Mouse (Mus musculus): Measurements from ENCODE around the gene Olfr424. TPM values are rescaled to one million over a fixed set of nuclear protein-coding genes. Genes with fewer than 3 reads are reported as not detected.

Gene Olfr424
- polyA plus RNA-seq (2012; rRNA removed; ENCODE audit: low replicate concordance), result not detected in 2 replicates

DNA sequence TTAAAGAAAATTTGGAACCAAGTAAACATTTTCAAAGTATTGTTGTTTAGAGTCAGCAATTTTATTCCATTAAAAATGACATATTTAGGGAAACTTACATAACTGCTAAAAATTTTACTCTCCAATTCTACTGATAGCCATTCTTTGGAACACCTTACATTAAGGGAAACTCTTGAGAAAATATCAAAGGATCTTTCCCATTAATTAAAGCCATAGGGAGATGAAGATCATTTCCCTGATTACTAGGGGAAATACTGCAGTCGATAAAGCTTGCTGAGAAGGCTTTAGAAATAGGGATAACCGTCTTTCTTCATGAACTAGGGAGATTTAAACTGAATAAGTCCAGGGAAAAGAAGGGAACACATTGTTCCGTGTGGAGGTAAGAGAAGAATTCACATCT lies at the start of gene Olfr424:
Olfr424 (plus strand) TSS at position 301 of the 400 bp plus-strand sequence.

GRCm38 (mm10) chr1:174084031-174084430 lies 47.3 kb upstream of the Olfr424 start, which contains the start of gene Olfr429:
Gene Olfr429 (plus strand): TSS chr1:174084331.

GRCm38 (mm10) chr1:174096591-174096990 lies 34.7 kb upstream of the Olfr424 start, which contains the start of gene Olfr427:
Gene Olfr427 (plus strand): TSS chr1:174096891.

DNA sequence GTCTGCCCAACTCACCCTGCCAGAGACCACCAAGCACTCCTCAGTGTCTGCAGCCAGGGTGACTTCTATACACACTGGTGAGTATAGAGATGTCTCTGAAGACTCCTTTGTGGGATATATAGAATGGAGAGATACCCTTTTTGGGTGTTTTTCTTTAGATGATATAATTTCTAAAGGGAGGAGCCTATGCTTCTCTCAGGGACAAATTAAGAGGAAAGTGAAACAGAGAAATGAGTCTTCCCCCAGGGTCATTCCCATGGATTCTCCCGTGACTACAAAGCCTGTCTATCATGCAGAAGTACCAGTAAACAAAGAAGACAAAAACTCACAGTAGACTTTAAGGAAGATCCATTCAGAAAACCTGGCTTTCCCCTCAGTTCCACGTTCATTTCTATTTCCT lies 10.3 kb upstream of the Olfr424 start, which contains the start of gene Olfr231:
Olfr231 (minus strand) TSS at position 101 of the 400 bp plus-strand sequence.

GRCm38 (mm10) chr1:174155333-174155732 lies 24.0 kb downstream of the Olfr424 start, which contains the start of gene Olfr420:
Gene Olfr420 (plus strand): TSS chr1:174155633.

GRCm38 (mm10) chr1:174172605-174173004 lies 41.3 kb downstream of the Olfr424 start, which contains the start of gene Spta1:
Gene Spta1 (plus strand): TSS chr1:174172776.

Other genes starting within 250 kb of the Olfr424 start
- 2.0 and 4.2 TPM in 2 replicates for gene Ifi211, start 218.5 kb upstream of the Olfr424 start, polyA plus RNA-seq (2012; rRNA removed; ENCODE audit: low replicate concordance)
- 8.0 and 19.3 TPM in 2 replicates for gene Mndal, start 189.0 kb upstream of the Olfr424 start, polyA plus RNA-seq (2012; rRNA removed; ENCODE audit: low replicate concordance)
- gene Ifi203, start 188.8 kb upstream of the Olfr424 start, polyA plus RNA-seq (2012; rRNA removed; ENCODE audit: low replicate concordance), result 17.8 and 37.0 TPM in 2 replicates
- gene Ifi202b, start 148.8 kb upstream of the Olfr424 start, polyA plus RNA-seq (2012; rRNA removed; ENCODE audit: low replicate concordance), result 0.17 and 0.56 TPM in 2 replicates
- gene Ifi205, start 99.7 kb upstream of the Olfr424 start, polyA plus RNA-seq (2012; rRNA removed; ENCODE audit: low replicate concordance), result 4.2 and 12.6 TPM in 2 replicates
- gene Olfr433, start 90.8 kb upstream of the Olfr424 start, polyA plus RNA-seq (2012; rRNA removed; ENCODE audit: low replicate concordance), result 0.70 TPM in 2 replicates
- 0.29 and 0.46 TPM in 2 replicates for gene Olfr432, start 82.3 kb upstream of the Olfr424 start, polyA plus RNA-seq (2012; rRNA removed; ENCODE audit: low replicate concordance)
- gene Olfr430, start 64.9 kb upstream of the Olfr424 start, polyA plus RNA-seq (2012; rRNA removed; ENCODE audit: low replicate concordance), result not detected in 2 replicates
- not detected in 2 replicates for gene Olfr429, start 47.2 kb upstream of the Olfr424 start, polyA plus RNA-seq (2012; rRNA removed; ENCODE audit: low replicate concordance)
- gene Olfr427, start 34.6 kb upstream of the Olfr424 start, polyA plus RNA-seq (2012; rRNA removed; ENCODE audit: low replicate concordance), result not detected in 2 replicates
- gene Olfr231, start 10.4 kb upstream of the Olfr424 start, polyA plus RNA-seq (2012; rRNA removed; ENCODE audit: low replicate concordance), result not detected in 2 replicates
- gene Olfr420, start 24.1 kb downstream of the Olfr424 start, polyA plus RNA-seq (2012; rRNA removed; ENCODE audit: low replicate concordance), result not detected in 2 replicates
- 0.10 TPM in 1 of 2 replicates, not detected in the other for gene Spta1, start 41.3 kb downstream of the Olfr424 start, polyA plus RNA-seq (2012; rRNA removed; ENCODE audit: low replicate concordance)
- gene Olfr419, start 120.5 kb downstream of the Olfr424 start, polyA plus RNA-seq (2012; rRNA removed; ENCODE audit: low replicate concordance), result not detected in 2 replicates
- not detected in 2 replicates for gene Mptx1, start 199.0 kb downstream of the Olfr424 start, polyA plus RNA-seq (2012; rRNA removed; ENCODE audit: low replicate concordance)
- not detected in 2 replicates for gene Olfr417, start 233.6 kb downstream of the Olfr424 start, polyA plus RNA-seq (2012; rRNA removed; ENCODE audit: low replicate concordance)